Mouse (Mus musculus) cerebellum, postnatal 25 days (tissue): ENCODE results near the gene Pde4d.

Source experiments
- DNase-seq, 2 experiments: peaks; one replicate each; pipeline ENCODE4 v3.0.0; 2021; ENCODE audit warnings: mixed read lengths in 2 of 2

The Pde4d gene

DNA sequence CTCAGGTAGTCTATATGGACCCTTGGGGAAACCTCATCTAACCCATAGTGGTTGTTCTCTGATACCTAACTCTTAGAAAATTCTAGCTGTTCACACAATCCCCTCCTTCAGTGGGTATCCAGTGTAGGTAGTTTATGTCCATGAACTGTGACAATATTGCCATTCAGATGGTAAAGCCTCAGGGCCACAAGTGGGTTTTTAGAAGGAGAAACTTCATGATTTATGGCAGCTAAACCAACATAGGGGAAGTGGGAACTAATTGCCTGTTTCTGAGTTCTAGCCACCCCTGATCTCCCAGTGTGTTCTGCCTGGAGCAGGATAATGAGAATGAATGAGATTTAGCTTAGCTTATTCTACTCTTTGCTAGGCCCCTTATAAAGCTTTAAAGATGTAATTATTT lies 43.1 kb downstream of the Pde4d start:
- DNase-seq: no peak

DNA sequence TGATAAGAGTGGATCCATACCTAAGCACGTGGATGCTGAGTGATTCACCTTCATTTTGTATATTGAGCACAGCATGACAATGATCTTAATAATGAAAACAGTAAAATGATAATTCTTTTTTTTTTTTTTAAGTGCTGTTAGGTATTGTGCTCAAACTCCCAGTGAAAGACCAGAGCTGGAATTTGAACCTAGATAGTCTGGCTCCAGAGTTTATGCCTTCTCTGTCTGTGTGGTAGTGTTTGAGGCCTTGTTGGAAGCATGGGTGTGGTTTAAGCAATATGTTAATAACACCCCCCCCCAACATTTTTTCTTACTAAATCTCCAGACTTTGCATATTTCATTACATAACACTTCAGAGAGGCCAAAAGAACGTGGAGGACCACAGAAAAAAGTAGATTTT lies 44.6 kb downstream of the Pde4d start:
- DNase-seq: no peak

DNA sequence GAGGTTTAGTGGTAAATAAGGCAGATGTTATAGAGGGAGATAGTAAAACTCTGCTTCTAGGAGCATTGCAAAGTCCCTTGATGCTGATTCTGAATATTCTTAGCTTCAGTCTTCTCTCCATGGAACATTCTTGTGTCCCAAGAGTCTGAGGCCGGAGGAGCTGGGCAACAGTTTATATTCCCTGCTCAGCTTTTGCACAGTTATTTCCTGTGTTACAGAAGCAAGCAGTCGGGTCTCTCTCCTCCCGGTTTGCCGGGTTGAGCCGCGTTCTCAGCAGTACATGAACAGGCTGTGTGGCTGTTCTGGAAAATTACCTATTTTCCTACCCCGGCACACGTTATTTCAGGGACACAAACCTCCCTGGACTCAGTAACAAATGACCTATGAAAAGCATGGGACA lies 48.0 kb downstream of the Pde4d start:
- DNase-seq: no peak

DNA sequence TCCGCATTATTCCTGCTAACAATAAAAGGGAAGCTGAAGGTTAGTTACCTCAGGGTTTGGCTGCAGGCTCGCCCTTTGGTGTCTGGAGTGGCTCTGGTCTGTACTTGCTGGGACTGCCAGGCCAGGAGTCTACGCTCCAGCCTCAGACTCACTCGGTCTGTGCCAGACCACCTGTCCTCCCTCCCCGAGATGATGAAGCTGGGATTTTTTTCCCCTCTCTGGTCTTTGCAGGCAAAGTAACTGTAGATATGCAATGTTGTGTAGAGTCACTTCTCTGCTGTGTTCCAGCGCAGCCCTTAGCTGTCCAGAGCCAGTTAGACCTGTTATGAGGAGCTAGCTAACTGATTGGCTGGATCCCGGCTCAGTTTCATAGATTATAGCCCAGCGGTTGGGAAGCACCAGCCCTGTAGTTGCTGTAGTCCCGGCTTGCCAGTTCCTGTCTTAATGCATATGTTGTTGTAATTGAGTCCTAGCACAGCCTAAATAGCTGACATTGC lies 48.5 kb downstream of the Pde4d start:
- DNase-seq: peak; percentile 4 to 13

DNA sequence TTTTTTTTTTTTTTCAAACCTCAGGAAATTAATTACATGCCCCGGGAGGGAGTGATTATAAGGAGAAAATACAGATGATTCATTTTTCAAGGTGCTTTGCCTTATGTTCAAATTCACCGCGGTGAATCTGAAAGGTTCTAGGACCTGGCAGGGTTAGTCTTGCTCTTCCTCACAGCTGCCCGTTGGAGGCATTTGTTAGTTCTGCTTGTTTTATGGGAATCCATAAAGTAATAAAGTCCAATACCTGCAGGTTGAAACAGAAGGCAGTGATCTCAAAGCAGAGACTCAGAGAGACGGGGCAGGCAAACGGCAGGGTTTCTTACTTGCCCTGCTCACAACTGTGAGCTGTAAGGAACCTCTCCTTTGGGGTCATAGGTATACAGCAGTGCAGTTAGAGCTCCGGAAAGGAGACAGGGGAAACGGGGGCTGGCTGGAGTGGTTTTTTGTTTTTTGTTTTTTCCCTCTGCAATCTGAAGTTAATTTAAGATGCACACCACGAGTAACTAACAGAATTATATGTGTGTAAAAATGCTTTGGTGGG lies 49.1 kb downstream of the Pde4d start:
- no peak for DNase-seq

DNA sequence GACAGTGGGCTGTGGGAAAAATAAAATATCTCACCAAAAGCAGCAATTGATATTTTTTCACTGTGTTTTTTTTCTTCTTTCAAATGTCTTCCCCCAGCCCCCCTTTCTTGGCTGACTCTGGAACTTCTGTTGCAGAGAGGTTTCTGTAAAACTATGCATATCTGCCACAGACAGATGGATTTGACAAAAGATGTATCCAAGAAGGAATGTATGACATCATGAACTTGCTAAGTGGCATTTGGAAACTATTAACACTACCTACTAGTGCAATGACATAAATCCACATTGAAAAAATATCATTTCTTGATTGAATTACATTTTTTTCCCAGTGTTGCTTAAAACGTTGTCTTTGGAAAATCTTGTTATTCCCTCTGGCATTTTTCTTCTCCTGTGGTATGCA lies 51.6 kb downstream of the Pde4d start:
- no peak for DNase-seq

DNA sequence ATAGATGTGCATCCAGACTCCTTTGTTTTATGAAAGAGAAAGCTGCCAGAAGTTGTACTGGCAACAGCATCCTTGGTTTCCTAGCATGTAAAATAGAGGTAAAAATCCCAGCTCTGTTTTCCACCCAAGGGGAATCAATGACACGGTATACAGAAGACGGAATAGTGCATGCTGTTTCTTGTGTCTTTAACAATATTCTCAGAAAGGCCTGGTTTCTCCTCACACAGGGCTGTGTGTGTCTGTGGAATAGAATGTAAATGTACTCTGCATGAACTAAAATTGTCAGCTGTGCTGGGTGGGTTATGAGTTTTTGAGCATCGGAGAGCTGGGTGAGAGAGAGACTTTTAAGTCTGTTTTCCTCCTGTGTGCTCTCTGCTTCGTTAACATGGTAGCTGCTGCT lies 74.8 kb downstream of the Pde4d start:
- no peak for DNase-seq

DNA sequence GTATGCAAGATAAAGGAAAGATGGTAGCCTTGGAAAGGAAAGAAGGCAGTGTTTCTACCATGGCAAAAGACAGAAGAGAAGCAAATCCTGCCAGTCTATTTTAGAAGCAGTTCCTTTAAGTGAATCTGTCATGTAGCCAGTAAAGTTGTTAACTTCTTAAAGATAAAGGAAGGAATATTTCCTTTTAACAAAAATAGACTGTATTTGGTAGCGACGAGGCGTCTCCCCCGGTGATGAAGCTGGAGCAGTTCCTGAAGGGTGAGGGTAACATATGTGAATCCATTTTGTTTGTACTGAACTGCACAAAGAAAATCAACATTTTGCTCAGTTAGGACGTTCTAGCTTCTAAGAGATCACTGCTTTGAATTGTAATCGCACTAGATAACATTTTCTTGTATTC lies 75.2 kb downstream of the Pde4d start:
- no peak for DNase-seq

DNA sequence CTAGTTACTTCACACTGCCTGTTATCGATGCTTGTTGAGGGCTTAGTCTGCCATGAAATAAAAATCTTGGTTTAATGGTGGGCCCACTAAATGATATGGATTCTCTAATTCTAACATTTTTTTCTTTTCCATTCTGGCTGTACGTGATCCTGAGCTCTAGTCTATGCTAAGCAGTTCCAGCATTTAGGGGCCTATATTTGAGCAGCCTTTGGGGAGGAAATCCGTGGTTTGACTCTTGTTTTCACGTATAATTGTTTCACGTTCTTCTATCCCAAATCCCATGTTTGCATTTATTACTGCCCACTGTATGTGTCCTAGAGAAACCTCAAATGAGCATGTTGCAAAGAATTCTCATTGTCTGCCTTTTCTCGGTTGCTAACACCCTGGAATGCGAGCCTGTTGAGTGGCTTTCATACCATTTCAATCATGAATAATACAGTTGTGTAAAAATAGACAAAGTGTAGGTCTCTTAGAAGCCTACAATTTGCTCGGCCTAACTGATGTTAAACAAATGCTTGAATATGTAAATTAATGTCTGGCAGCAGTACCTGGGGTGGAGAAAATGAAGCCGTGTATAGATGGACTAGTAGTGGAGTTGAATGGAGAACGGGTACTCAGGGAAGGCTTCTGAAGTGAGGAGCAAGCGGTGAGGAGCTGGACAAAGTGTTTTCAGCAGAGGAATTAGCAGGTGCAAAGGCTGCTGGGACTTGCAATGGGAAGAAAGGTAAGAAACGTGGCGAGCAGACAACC lies 76.7 kb downstream of the Pde4d start:
- DNase-seq: no peak

DNA sequence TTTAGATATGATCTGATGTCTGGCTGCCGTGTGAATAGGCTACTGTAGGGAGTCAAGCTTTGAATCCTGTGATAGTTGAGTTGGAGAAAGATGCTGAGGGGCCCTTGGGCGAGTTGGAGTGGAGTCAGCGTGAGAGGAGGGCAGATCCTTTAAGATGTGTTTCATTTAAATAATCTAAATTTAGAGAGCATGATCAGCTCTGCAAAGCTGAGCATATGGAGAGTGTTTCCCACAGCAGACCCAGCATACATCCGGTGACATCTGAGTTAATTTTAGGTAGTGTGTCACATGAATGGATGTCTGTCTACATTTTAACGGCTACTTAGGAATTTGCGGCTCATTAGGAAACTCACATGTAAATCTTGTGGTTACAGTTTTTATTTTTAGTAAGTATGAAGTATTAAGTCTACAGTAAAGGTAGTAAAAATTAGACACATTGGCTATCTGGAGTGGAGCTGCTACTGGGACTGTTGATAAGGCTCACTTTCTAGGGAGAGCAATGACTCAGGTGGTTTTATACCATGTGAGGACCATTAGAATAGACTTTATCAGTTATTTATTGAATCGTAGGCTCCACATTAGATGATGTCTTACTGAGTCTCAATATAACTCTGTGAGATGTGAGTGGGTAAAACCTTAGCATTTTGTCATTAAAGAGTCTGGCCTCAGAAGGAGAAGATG lies 77.5 kb downstream of the Pde4d start:
- DNase-seq: no peak

DNA sequence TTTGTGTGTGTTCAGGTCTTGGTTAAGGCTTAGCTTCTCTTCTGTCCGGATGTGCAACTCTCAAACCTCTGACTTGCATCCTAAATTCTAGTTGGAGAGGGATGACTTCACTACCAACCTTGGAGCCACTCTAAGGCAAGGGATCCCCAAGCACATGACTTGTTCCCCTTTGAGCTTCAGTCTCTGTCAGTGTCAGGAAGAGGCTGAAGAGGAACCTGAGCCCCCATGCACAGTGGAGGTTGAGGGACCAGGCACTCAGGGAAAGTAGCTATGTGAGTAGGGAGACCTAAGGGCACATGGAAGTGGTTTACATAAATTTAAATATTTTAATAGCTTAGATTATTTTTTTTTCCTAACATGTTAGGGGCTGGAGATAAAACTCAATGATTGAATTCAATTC lies 78.6 kb downstream of the Pde4d start:
- no peak for DNase-seq

DNA sequence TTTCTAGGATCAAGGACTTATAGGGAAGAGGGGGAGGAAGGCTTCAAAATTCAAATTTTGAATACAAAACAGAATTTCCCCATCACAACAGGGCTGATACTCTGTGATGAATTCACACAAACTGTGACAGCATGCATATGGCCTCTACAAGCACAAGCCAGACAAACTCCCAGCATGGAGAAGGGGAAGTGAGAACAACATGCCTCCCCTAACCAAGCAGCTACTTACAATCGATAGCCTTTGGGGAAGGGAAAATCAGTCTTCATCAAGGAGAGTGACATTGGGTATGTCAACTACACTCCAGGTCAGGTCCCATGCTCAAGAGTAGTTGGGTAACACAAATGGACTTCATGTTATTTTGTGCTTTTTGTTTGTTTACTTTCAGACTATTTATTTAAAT lies 83.1 kb downstream of the Pde4d start:
- DNase-seq: no peak

DNA sequence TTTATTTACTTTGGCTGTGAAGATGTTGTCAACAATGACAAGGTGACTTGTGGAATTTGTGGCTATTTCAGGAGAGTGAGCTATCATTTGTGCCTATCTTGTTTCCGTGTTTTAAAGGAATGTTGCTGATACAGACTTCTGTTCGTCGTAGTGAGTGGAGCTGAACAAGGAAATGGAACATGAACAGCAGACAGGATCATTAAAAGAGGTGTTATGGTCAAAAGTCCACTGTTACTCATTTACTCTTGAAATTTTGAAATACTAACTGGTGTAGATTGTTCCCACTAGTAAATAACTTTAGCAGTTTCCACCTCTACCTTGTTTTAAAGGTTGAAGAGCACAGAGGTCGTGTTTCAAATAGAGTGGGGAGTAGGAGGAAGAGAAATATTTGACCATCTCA lies 86.7 kb downstream of the Pde4d start:
- no peak for DNase-seq

DNA sequence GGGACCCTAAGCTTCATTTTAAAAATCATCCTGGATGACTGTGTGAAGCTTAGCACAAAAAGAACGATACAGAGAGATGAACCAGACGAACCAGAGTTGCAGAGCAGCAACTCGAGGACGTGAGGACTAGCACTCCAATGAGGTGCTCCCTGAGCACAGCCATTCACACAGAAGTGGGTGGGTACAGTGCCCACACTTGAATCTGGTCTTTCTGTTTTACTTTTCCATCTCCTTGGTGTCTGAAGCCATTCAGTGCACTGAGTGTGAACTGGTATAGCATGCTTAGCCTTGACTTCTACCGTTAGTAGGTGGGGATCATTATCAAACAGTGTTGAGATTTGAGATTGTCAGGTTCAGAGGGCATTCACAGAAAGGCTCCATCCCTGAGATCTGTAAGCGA lies 87.2 kb downstream of the Pde4d start:
- DNase-seq: no peak

DNA sequence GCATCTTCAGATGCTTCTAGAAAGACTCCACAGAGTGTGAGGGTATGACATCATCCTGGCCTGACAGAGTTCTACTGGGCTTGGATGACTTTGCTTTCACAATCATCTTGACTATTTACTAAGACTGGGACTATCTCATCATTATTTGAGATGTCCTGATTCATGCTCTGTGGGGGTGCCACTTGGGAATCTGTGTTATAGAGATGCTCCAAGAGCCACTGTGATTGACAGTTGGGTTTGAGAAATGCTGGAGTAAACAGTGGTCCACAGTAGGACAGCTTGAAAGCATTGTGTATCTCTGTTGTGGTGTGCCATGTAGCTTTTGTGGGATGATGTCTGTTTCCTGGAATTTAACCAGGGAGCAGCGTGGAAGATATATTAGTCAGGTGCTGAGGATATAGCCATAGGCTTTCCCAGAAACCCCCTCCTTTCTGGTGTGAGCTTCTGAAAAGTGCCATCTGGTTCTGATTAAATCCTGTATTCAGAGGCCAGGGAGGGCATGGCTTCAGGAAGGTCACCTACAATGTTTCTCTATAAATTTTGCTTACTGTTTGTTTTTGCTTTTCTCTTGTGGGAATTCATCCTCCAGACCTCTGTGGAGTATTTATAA lies 89.1 kb downstream of the Pde4d start:
- no peak for DNase-seq

DNA sequence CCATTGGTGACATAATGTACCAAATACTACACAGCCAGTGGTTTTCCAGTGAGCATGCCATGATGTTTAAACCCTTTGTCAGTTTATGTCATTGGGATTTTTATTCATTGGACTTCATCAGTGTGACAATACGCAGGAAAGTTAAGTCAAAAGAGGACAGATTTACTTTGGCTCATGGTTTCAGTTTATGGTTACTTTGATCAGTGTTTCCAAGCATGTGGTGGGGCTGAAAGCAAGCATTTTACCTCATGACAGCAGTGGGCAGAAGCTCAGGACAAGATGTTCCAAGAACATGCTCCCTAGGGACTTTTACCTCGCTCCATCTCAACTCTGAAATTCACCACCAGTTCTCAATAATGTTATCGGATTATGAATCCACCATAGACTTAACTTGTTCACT lies 91.7 kb downstream of the Pde4d start:
- DNase-seq: no peak

DNA sequence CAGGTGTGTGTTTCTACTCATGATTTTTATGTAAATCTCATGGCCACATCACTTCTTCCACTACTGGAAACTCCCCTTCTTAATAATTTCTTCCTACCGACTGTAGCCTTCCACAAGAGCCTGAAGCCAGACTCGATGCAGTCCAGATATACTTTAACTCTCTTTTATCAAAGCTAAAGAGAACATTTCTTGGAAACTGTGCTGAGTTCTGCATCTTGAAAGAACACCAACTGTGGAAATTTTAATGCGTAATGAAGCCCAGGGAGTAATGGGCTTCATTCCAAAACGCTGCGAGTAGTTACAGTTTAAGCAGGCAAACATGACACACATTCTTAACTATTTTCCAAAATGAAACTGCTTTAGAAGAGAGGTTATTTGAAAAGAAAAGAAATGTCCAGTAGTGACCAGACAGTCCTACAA lies 92.6 kb downstream of the Pde4d start:
- no peak for DNase-seq

DNA sequence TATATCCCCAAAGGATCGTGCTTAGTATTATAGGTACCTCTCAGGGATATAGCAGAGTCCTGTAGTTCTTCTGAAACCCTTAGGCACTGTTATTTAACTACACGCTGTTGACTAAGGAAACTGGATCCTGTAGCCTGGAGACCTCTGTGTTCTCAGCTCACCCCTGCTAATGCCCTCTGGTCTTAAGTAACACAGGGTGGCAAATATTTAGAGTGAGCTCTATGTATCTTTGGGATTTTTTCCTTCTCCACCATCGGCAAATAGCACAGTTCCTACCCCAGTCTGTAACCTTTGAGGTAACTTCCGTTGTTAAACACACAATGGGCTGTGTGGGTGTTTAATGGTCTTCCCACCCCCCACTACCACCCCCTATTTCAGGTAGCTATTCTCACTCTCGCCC lies 102.5 kb downstream of the Pde4d start:
- DNase-seq: no peak

DNA sequence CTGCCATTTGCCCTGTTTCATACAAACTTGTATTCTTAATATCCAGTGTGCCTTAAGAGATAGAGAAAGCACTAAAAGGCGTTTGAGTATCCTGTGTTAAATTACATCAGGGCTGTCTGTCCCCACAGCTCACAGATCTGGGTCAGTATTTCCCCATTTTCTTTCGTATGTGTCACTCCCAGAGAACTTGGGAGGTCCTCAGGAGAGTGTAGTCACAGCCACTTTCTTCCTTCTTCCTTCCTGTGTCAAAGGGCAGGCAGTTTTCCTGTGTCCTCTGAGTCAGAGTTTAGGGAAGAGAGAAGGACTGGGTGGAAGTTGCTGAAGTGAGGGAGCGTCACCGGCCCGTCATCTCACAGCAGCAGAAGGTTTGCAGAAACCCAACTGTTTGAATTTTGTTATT lies 103.2 kb downstream of the Pde4d start:
- DNase-seq: no peak

DNA sequence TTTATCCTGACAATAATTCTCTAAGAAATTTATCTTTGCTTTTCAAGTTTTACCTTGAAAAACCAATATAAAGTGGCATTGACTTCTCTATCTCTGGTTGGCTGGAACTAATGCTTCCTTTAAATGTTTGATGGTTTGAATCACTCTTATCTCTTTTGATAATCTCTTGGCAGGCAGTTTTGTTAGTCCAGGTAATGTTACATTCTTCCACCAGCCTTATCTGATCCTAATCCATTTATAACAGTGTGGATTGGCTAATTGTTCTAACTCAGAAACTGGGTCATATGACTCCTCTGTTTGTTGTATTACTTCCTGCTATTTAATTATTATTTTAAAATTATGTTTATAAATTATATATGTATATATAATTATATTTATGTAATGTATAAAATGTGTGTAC lies 105.2 kb downstream of the Pde4d start:
- DNase-seq: no peak

DNA sequence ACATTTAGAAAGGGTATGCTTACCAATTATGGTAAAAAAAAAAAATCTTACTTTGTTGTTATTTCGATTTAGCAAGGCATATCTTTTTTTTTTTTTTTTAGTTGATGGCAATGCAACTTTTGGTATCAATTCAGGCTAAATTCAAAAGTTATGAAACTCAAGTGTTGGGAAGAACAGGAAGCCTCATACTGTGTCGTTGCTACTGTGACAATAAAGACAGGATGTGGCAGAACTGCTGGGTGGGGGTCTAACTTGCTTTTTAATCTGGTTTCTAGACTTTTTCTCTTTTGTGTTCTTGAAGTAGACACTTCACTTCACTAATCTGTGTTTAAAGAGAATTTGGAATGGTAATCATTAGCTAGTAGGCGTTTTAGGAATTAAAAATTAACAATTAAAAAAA lies 147.2 kb downstream of the Pde4d start:
- no peak for DNase-seq

DNA sequence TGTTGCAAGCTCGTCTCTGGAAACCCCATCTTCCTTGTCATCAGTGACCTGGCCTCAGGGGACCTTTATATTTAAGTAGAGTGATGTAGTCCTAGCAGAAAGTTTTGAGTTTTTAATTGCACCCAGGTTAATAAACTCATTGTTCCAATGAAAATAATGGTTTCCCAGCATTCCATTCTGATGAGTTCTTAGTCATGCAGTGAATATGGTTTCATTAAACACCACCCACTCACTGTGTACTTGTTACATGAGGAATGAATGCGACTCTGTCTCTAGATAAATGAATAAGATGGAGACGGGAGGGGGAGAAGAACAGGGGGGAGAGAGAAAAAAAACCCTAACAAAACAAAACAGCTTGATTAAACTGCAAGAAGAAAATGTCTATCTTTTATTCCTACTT lies 148.9 kb downstream of the Pde4d start:
- DNase-seq: no peak

DNA sequence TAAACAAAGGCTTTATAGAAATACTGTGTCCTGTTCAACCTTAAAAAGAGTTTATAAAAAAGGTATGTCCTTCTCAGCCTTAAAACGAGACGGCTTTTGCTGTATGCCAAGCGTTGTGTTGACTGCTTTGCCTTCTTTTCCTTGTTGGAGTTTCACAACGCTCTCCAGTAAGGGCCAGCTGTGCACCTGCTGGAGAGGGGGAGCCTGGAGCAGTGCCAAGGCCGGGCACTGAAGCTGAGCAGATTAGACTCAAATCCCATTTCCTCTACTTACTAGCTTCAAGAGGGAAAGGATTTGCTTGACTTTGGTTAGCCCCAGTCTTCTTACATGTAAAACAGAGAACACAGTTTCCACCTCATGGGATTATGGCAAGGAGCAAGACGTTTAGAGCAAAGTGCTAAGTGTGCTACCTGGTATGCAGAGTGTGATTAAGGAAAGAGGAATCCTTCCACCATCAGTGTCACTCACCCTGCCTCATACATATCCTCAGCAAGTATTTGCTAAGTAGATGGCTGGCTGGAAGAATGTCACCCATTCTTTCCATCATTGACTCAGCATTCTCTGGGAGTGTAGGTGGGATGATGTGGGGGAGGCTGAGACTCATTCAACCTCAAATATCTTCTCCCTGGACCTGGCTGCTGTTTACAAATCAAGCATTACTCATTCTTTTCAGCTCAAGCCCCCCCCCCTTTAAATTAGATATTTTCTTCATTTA lies 149.6 kb downstream of the Pde4d start:
- peak in 1 of 2 experiments; percentile 17 for DNase-seq
